Mouse (Mus musculus): ENCODE data around the gene Vtn.

DNA sequence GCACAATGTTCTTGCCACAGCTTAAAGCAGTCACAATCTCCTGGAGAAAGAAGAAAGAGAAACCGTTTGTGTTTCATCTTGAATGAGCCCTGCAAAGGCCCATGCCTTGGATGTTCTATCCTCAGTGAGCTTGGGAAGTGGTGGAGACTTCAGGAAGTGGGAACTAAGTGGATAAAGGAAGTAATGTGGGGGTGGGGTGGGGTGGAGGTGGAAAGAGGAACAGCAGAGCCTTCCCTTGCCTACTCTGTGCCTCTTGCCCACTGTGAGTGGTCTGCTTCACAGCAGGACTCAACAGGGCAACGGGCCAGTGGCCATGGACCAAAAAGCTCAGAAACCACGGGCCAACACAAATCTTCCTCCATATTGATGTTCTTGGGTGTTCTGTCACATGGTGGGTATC is 23.6 kb upstream of the Vtn start:
- TF ChIP-seq POLR2A (IDR thresholded peaks at IDR 0.05; ENCODE audit: insufficient read depth, low read depth, low read length) (no peak), CTCF (IDR thresholded peaks at IDR 0.05) (no peak), EP300 (IDR thresholded peaks at IDR 0.05; ENCODE audit: insufficient read depth, low read depth, low read length) (no peak)
